Mouse (Mus musculus): ENCODE measurements around the gene Olfr76.
"Not testable (repeated sequence)": the region's sequence is repeated elsewhere in the genome, so short reads cannot be mapped to it uniquely, and the experiment has no call there.

Gene Olfr76

DNA sequence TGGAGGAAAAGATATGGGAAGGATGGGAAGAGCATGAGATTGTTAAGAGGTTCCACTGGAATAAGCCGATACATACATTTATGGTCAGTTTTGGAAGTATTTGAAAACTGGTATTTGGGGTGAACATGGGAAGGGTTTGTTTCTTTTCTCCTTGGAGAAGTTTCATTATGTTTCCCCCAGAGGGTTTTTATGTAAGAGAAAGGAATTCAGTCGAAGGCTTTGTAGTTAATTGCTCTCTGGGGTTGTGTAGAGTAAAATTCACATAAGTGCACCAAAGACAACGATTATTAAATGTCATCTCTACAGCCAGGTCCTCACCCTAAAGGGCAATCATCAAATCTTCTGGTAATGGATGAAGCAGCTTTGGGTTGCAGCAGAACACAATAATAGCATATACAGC, at the start of gene Olfr76:
Gene Olfr76 (minus strand): TSS at position 101 of the 400 bp plus-strand sequence.
- no peak for DNase-seq (ENCODE audit: low spot score in 2 of 2)

DNA sequence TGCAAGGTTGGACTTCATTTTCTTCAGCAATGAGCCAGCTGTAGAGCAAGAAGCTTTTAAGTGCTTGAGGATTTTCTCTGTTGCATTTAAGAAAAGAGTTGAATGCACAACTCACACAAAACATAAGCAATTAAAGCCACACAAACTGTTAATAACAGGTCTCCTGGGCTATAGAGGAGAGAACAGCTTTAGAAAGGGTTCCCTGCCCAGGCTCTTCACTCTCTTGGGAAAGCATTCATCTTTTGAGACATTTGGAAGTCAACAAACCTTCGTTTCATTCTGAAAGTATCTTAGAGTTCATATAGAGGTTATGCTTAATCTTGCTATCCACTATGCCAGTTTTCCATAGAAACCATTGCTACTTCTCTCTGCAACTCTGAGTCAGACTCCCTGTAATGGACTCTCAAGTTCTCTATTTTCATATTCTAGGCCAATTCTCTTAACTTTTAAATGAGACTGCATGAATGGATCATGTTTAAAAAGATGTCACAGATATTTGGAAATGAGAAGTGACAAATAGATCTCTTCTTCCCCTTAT, 47.1 kb upstream of the Olfr76 start, which contains the start of gene Olfr1555-ps1:
Gene Olfr1555-ps1 (minus strand): TSS at position 51 of the 538 bp plus-strand sequence.
- not testable (repeated sequence) for DNase-seq (ENCODE audit: low spot score in 2 of 2)

DNA sequence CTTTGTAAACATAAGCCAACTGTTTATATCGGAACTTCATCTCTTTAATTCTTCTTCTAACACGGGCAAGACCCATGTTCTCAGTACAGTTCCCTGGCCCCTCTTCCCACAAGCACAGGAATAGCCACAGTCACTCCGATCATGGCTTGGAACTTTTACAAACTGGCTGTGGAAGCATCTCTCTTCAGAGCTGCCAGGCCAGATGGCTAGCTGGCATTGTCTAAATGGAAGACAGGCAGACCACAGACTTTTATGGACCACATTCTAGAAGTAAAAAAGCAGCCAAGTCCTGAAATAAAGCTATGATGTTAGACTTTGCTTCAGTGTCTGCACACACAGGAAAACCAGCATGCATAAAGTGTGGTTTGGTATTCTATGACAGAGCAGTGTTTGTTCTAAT, 22.4 kb upstream of the Olfr76 start:
- DNase-seq (ENCODE audit: low spot score in 2 of 2), result peak in 1 of 2 experiments; percentile 16

DNA sequence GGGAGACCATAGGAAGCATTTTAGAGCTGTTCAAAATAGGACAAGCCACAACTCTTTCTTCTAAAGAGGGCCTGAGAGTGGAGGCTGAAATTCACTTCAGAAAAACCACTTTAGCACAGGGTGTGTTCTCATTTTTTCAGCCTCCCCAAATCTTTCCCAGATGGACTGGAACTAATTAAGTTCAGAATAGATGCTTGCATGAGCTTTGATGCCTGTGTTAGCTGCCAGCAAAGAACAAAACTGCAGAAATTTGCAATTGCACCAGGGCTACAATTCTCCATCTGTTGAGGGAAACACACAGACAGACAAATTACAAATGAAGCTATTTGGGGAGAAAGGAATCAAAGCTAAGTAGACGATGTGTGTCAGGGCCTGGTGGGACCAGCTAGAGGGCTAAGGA, 20.4 kb upstream of the Olfr76 start:
- DNase-seq (ENCODE audit: low spot score in 2 of 2), result peak in 1 of 2 experiments; percentile 22

DNA sequence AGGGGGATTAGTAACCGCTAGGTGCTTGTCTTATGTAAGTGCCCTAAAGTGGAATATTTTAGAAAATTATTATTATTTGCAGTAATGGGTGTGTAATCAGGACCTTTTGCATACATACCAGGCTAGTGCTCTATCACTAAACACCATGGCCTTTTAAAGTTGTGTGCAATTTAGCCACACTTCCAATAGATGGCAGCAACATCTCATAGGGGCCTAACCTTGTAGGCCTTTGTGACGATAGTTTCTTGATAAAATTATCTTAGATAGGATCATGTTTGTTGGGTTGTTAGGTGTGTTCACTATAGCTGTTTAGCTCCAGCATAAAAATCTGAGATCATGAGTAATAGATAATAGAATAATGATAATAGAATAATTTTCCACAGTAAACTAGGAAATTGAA, 11.3 kb upstream of the Olfr76 start:
- DNase-seq (ENCODE audit: low spot score in 2 of 2), result no peak

DNA sequence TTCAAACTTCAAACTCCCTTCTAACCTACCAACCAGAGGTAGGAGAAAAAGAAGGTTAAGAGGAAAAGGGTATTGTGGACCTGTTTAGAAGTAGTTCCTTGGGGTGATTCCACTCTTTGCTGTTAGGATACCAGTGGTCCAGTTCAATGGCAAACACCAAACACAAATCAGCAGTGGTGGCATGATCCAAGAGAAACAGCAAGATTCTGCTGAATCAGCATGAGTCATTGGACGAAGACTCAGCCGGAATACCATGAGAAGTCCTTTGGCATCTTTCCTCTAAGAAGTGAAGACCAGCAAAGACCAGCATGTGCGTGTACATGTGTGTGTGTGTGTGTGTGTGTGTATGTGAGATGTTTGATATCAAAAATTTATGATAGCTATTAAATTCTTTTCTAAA, 6.5 kb downstream of the Olfr76 start:
- DNase-seq (ENCODE audit: low spot score in 2 of 2), result no peak

DNA sequence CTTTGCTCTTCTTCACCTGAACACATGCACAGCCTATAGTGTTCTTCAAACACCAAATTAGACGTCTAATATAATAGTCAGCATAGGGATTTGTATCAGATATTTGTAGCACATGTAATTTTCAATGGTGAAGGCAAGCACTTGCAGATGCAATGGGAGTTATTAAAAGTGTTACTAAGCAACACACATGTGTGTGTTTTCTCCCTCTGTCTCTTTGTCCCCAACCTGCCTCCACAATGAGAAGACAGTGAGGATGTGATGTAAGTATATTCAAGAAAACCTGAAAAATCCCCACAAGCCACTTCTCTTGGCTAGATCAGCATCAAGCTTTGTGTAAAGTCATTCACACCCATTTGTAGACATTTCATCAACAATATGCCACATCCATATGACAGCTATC, 7.2 kb downstream of the Olfr76 start, which contains the start of gene Olfr1428:
Gene Olfr1428 (minus strand): TSS at position 101 of the 400 bp plus-strand sequence.
- DNase-seq (ENCODE audit: low spot score in 2 of 2), result no peak

DNA sequence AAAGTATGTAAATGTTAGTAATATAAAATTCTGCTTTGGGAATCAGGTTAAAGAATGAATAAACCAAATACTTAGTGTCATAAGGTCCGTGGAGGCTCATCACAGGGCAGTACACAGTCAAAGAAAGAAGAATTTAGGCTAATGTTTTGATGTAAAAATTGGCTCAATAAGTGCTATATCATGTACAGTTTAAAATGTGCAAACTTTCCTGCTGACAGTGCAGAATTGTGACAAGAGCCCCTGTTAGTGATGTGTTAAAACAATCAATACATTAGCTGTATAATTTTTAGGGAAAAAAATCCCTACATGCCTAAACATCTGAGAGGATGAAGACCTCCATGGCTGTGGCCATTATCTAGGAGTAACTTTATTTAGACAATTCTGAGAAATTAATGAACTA, 9.2 kb downstream of the Olfr76 start:
- DNase-seq (ENCODE audit: low spot score in 2 of 2), result no peak

DNA sequence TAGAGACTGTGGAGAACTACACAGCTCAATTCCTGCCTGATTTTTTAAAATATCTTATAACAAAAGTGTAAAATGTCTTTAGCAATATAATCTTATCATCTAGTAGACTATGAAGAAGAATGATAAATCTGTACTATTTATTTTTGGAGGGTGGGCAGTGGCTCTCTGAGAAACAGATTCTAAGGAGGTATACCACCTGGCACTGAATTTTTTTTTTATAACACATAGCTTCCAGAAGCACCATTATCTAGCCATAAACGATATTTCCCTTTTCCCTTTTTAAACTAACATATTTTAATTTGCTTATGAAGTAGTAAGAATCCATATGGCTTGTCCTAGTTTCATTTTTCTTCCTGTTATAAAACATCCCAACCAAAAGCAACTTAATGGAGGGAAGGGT, 18.5 kb downstream of the Olfr76 start:
- no peak for DNase-seq (ENCODE audit: low spot score in 2 of 2)

DNA sequence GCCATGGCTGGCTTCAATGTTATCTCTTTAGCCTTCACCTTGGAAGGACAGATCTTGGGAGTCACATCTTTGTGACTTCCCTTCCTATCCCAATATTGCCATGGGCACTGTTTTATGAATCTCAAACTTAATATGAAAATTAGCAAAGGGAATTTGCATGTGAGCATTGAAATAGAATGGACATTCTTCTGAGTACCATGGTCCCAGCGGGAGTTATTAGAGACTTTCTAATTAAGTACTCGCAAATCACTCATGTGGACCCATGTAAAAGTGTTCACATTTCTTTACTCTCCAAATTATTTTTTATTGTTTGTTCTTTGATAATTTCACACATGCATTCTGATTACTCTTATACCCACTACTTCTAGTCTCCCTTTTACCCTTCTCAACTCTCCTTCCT, 19.8 kb downstream of the Olfr76 start, which contains the start of gene Olfr1427:
Gene Olfr1427 (minus strand): TSS at position 101 of the 400 bp plus-strand sequence.
- no peak for DNase-seq (ENCODE audit: low spot score in 2 of 2)

DNA sequence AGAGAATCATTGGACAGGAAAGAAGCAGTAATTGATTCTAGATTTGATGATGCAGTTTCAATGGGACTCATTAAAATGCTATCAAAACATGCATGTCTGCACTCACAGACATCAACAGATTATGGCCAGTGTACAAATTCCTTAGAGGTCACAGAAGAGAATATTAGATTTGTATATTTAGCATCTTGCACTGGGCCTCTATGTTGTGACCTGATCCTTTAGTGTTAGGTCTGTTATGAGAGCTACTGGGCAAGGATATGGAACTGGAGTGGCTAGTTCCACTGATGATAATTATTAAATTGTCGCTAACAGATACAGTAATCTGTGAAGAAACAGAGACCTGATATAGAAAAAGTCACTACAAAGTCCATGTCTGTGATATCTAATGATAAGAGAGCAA, 31.1 kb downstream of the Olfr76 start, which contains the start of gene Olfr1426:
Gene Olfr1426 (minus strand): TSS at position 101 of the 400 bp plus-strand sequence.
- DNase-seq (ENCODE audit: low spot score in 2 of 2), result no peak

DNA sequence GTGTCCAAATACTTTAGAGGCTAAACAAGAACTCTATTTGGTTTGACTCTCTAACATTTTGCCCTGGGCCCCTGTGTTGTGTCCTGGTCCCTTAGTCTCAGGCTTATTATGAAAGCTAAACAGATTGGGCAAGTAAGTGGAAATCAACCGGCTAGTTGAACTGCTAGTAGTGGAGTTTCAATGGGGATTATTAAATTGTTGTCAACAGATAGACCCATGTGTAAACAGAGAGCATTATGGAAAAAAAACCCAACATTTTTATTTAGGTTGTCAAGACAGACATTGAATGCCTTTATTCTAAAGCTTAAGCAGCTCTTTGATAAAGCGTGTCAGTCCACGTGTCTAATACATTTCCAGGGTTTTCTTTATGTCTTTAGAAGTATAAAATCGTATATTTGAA, 45.4 kb downstream of the Olfr76 start, which contains the start of gene Olfr1425:
Gene Olfr1425 (minus strand): TSS at position 101 of the 400 bp plus-strand sequence.
- DNase-seq (ENCODE audit: low spot score in 2 of 2), result not testable (repeated sequence)

DNA sequence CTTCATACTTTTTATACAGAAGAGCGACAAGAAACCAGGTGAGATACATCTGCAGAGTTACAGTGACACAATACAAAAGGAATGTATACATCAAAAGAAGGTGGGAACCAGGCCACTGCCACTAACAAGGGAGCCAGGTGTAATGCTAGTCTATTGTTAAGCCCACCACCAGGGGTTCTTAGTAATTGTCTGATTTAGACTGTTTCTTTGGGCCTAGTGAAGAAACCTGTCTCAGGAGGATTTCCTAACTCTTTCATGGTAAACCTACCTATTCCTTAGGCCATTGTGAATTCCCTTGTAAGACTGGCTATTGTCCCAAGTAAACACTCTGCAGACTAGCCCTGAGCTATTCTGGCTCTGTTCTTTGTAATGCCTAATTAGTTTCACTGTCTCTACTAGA, 53.5 kb downstream of the Olfr76 start:
- not testable (repeated sequence) for DNase-seq (ENCODE audit: low spot score in 2 of 2)
